Mouse (Mus musculus) testis, adult 2 months (tissue): ENCODE data around the gene Ptpn3.

Experiments used
- CTCF ChIP-seq: fragments of 200-500 bp; IDR thresholded peaks from 2 replicates; pipeline ENCODE4 v1.5.1; 2012; ENCODE audit warnings: low read depth, mild to moderate bottlenecking, inconsistent platforms, low read length, moderate library complexity; ENCODE audit not compliant: control insufficient read depth, insufficient read depth, insufficient replicate concordance
- POLR2A ChIP-seq: fragments of 200-500 bp; IDR thresholded peaks from 2 replicates; pipeline ENCODE4 v1.6.1; 2012; ENCODE audit warnings: low read depth, mild to moderate bottlenecking, inconsistent platforms, low read length, moderate library complexity; ENCODE audit not compliant: control insufficient read depth

GRCm38 (mm10) chr4:57164578-57165210, 136.9 kb downstream of the Ptpn3 start:
- TF ChIP-seq CTCF (no peak), POLR2A (no peak)
